Mouse (Mus musculus) midbrain, embryonic 14.5 days (tissue): ENCODE data around the gene Cnot6l. TPM values are rescaled to one million over a fixed set of nuclear protein-coding genes. Genes with fewer than 3 reads are reported as not detected.
A peak's percentile ranks its signal among the peaks of the same experiment; 100 is the strongest.

Experiments
- ATAC-seq: fragments of 200-750 bp; cut with Nextera tagmentation; 2 replicates; pipeline ENCODE4 v1.8.0; 2017; ENCODE audit warnings: moderate number of reproducible peaks, moderate library complexity; ENCODE audit not compliant: low FRiP score, low TSS enrichment
- DNase-seq: peaks from one replicate; pipeline ENCODE4 v3.0.0-alpha.2; 2015
- H3K27ac ChIP-seq: fragments of 300-500 bp; sonication (generic); replicated peaks from 2 replicates; pipeline ENCODE4 v1.5.1; 2014; ENCODE audit warnings: mild to moderate bottlenecking, low read depth, low read length, moderate library complexity
- H3K27me3 ChIP-seq: fragments of 300-500 bp; sonication (generic); 2 replicates; pipeline ENCODE4 v1.6.1; 2014; ENCODE audit warnings: low read length, control low read depth, mixed read lengths; ENCODE audit not compliant: control insufficient read depth, insufficient read depth
- H3K36me3 ChIP-seq: fragments of 300-500 bp; sonication (generic); 2 replicates; pipeline ENCODE4 v1.6.1; 2014; ENCODE audit warnings: low read length, control low read depth; ENCODE audit not compliant: control insufficient read depth, insufficient read depth
- H3K4me1 ChIP-seq: fragments of 300-500 bp; sonication (generic); 2 replicates; pipeline ENCODE4 v1.6.1; 2014; ENCODE audit warnings: mild to moderate bottlenecking, antibody characterized with exemption, low read length, control low read depth; ENCODE audit not compliant: control insufficient read depth, insufficient read depth
- H3K4me2 ChIP-seq: fragments of 300-500 bp; sonication (generic); 2 replicates; pipeline ENCODE4 v1.6.1; 2014; ENCODE audit warnings: mild to moderate bottlenecking, low read length, moderate library complexity
- H3K4me3 ChIP-seq: fragments of 300-500 bp; sonication (generic); replicated peaks from 2 replicates; pipeline ENCODE4 v1.5.1; 2014; ENCODE audit warnings: low read depth, low read length
- H3K9ac ChIP-seq: fragments of 300-500 bp; sonication (generic); replicated peaks from 2 replicates; pipeline ENCODE4 v1.6.1; 2014; ENCODE audit warnings: mild to moderate bottlenecking, low read length, moderate library complexity
- H3K9me3 ChIP-seq: fragments of 300-500 bp; sonication (generic); 2 replicates; pipeline ENCODE4 v1.6.1; 2016; ENCODE audit warnings: low read length, control low read depth, mixed read lengths; ENCODE audit not compliant: control insufficient read depth
- WGBS: fragments of 180-500 bp; shearing (Covaris S2); extraction: QIAGEN DNeasy Blood & Tissue Kit; methylation state at CpG from one replicate; pipeline ENCODE4 v1.1.7; 2014; 5-methylcytosine and 5-hydroxymethylcytosine counted together
- polyA plus RNA-seq: library from polyadenylated mRNA; unstranded; fragments of >200 nt; fragmentation: Nextera tagmentation; extraction: Ambion mirVana; gene quantifications from 2 replicates; pipeline ENCODE4 v1.2.1, GENCODE M21; 2014

The Cnot6l gene
- polyA plus RNA-seq, 1 experiment from 2014 or later = 19.2 TPM

- ATAC-seq (no peak), DNase-seq (no peak)
- H3K27ac ChIP-seq = no peak overlapping the region
- 83% methylated on average over 7 of the region's 7 CpGs for WGBS
- H3K27me3 ChIP-seq = no peaks in the 10 kb centered on the region
- H3K36me3 ChIP-seq = no peaks in the 10 kb centered on the region
- H3K4me2 ChIP-seq = no peak overlapping the region
- H3K9me3 ChIP-seq = no peaks in the 10 kb centered on the region
- H3K4me1 ChIP-seq = no peaks in the 10 kb centered on the region
- H3K9ac ChIP-seq = no peak overlapping the region
- no peak overlapping the region for H3K4me3 ChIP-seq
These were observed 122.4 kb downstream of the Cnot6l start for GRCm38 (mm10) chr5:96041507-96042104.

- DNase-seq = no peak
- WGBS = 72% methylated on average over 5 of the region's 5 CpGs
- no peak overlapping the region for H3K9ac ChIP-seq
- H3K4me2 ChIP-seq = no peak overlapping the region
- H3K27me3 ChIP-seq = no peaks in the 10 kb centered on the region
- no peaks in the 10 kb centered on the region for H3K9me3 ChIP-seq
- H3K36me3 ChIP-seq = no peaks in the 10 kb centered on the region
- H3K27ac ChIP-seq = no peak overlapping the region
- no peak overlapping the region for H3K4me3 ChIP-seq
- no peaks in the 10 kb centered on the region for H3K4me1 ChIP-seq
- no peak for ATAC-seq
These were observed 124.7 kb downstream of the Cnot6l start for GRCm38 (mm10) chr5:96039188-96039840.

DNA sequence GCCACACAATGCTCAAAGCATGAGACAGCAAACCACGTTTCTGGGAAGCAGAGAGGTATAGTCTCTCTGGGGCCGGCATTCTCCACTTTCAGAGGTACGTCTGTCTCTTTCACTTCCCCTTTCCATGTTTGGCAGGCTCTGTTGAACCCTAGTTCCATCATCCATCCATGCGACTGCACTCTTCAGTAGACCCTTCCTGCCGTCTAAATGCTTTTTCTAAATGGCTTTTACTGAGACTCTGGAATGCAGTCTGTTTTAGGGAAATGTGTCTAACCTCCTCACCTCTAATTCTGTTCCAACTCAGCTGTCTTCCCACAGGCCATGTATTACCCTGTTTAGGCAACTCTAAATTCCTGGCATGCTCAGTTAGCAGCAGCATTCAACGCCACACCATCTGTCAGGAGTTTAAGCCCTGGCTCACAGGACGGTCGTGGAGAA, 126.3 kb downstream of the Cnot6l start:
- no peaks in the 10 kb centered on the region for H3K4me1 ChIP-seq
- no peaks in the 10 kb centered on the region for H3K9me3 ChIP-seq
- WGBS = 60% methylated on average over 8 of the region's 8 CpGs
- no peak overlapping the region for H3K4me2 ChIP-seq
- ATAC-seq = no peak; the same call in 1 of the 2 replicates
- DNase-seq = peak; percentile 23
- H3K27ac ChIP-seq = no peak overlapping the region
- no peak overlapping the region for H3K9ac ChIP-seq
- no peaks in the 10 kb centered on the region for H3K27me3 ChIP-seq
- H3K4me3 ChIP-seq = no peak overlapping the region
- no peaks in the 10 kb centered on the region for H3K36me3 ChIP-seq

- H3K27ac ChIP-seq = no peak overlapping the region
- H3K4me3 ChIP-seq = no peak overlapping the region
- no peaks in the 10 kb centered on the region for H3K36me3 ChIP-seq
- DNase-seq (peak; percentile 17), ATAC-seq (no peak)
- H3K4me1 ChIP-seq = no peaks in the 10 kb centered on the region
- no peaks in the 10 kb centered on the region for H3K9me3 ChIP-seq
- H3K4me2 ChIP-seq = no peak overlapping the region
- H3K9ac ChIP-seq = no peak overlapping the region
- WGBS = 72% methylated on average over 7 of the region's 7 CpGs
- no peaks in the 10 kb centered on the region for H3K27me3 ChIP-seq
These were observed 127.8 kb downstream of the Cnot6l start for GRCm38 (mm10) chr5:96036125-96036672.

DNA sequence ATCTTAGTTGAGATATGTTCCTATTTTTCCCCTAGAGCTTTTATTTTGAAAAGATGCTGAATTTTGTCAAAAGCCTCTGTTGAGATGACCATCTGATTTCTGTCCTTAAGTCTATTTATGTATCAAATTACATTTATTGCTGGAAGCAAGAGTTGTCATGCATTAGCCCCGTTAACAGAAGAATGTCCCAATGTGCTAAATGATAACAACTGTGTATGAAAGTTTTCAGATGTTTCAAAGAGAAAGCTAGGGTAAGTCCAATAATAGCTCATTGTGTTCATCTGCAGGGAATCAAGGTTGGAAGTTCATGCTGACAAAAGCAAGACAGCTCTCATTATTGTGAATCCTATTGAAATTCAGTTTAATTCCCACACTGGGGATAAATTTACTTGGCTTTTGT, 129.9 kb downstream of the Cnot6l start:
- 24% methylated on average over 1 of the region's 1 CpGs for WGBS
- no peak for ATAC-seq
- Histone ChIP-seq H3K36me3 (no peaks in the 10 kb centered on the region), H3K4me2 (no peak overlapping the region), H3K27ac (no peak overlapping the region), H3K4me3 (no peak overlapping the region), H3K9me3 (no peaks in the 10 kb centered on the region), H3K27me3 (no peaks in the 10 kb centered on the region), H3K9ac (no peak overlapping the region), H3K4me1 (no peaks in the 10 kb centered on the region)
- DNase-seq = no peak

- Histone ChIP-seq H3K4me2 (no peak overlapping the region), H3K4me3 (no peak overlapping the region), H3K36me3 (no peaks in the 10 kb centered on the region), H3K27me3 (no peaks in the 10 kb centered on the region), H3K27ac (no peak overlapping the region), H3K4me1 (no peaks in the 10 kb centered on the region), H3K9ac (no peak overlapping the region), H3K9me3 (no peaks in the 10 kb centered on the region; the same call in 1 of the 2 replicates)
- ATAC-seq (no peak), DNase-seq (no peak)
- WGBS = 90% methylated on average over 2 of the region's 2 CpGs
These were observed 134.2 kb downstream of the Cnot6l start for GRCm38 (mm10) chr5:96029821-96030220.

Other genes starting within 250 kb of the Cnot6l start
- 0.32 TPM in 1 of 2 replicates, not detected in the other for gene Cxcl13, start 207.2 kb downstream of the Cnot6l start, polyA plus RNA-seq
- 16.3 and 17.5 TPM in 2 replicates for gene Mrpl1, start 45.3 kb upstream of the Cnot6l start, polyA plus RNA-seq
- gene Fras1, start 209.8 kb upstream of the Cnot6l start, polyA plus RNA-seq = 6.3 and 7.8 TPM in 2 replicates